Mouse (Mus musculus) MEL-GATA-1-ER (cell line): Measurements from ENCODE around the gene Tmem63c.
A peak's percentile ranks its signal among the peaks of the same experiment; 100 is the strongest.

ENCODE experiments used
- DNase-seq: peaks from one replicate; pipeline ENCODE4 v3.0.0-alpha.2; 2012; ENCODE audit warnings: low read depth; ENCODE audit errors: extremely low read depth

The Tmem63c gene

GRCm38 (mm10) chr12:87000151-87000839, 20.8 kb upstream of the Tmem63c start:
- DNase-seq = peak; percentile 52

- DNase-seq = no peak
Observed at GRCm38 (mm10) chr12:87000840-87001176, 20.3 kb upstream of the Tmem63c start.

GRCm38 (mm10) chr12:87002209-87002608, 18.9 kb upstream of the Tmem63c start:
- no peak for DNase-seq

- DNase-seq = no peak
Observed at GRCm38 (mm10) chr12:87002815-87003214, 18.3 kb upstream of the Tmem63c start.

- no peak for DNase-seq
Observed at GRCm38 (mm10) chr12:87003606-87004005, 17.5 kb upstream of the Tmem63c start.

- no peak for DNase-seq
Observed at GRCm38 (mm10) chr12:87004596-87004995, 16.5 kb upstream of the Tmem63c start.

GRCm38 (mm10) chr12:87017041-87017440, 4.1 kb upstream of the Tmem63c start:
- no peak for DNase-seq

- DNase-seq = no peak
Observed at GRCm38 (mm10) chr12:87018756-87019155, 2.4 kb upstream of the Tmem63c start.

- no peak for DNase-seq
Observed at GRCm38 (mm10) chr12:87022006-87022405, 866 bp downstream of the Tmem63c start.

GRCm38 (mm10) chr12:87023456-87023855, 2.3 kb downstream of the Tmem63c start:
- DNase-seq = no peak

GRCm38 (mm10) chr12:87026109-87026870, 5.2 kb downstream of the Tmem63c start:
- peak; percentile 20 for DNase-seq

GRCm38 (mm10) chr12:87026871-87027240, 5.7 kb downstream of the Tmem63c start:
- no peak for DNase-seq

GRCm38 (mm10) chr12:87027391-87027790, 6.3 kb downstream of the Tmem63c start:
- no peak for DNase-seq

- no peak for DNase-seq
Observed at GRCm38 (mm10) chr12:87028068-87028467, 6.9 kb downstream of the Tmem63c start.

- peak; percentile 14 for DNase-seq
Observed at GRCm38 (mm10) chr12:87029251-87029976, 8.3 kb downstream of the Tmem63c start.

GRCm38 (mm10) chr12:87031163-87031763, 10.1 kb downstream of the Tmem63c start:
- DNase-seq = no peak

- no peak for DNase-seq
Observed at GRCm38 (mm10) chr12:87036631-87037030, 15.5 kb downstream of the Tmem63c start.

- peak; percentile 9 for DNase-seq
Observed at GRCm38 (mm10) chr12:87040166-87040565, 19.0 kb downstream of the Tmem63c start.

- DNase-seq = no peak
Observed at GRCm38 (mm10) chr12:87040857-87041256, 19.7 kb downstream of the Tmem63c start.

- no peak for DNase-seq
Observed at GRCm38 (mm10) chr12:87042456-87042855, 21.3 kb downstream of the Tmem63c start.

GRCm38 (mm10) chr12:87043221-87043620, 22.1 kb downstream of the Tmem63c start:
- no peak for DNase-seq

- no peak for DNase-seq
Observed at GRCm38 (mm10) chr12:87044711-87045110, 23.6 kb downstream of the Tmem63c start.
